Mouse (Mus musculus): ENCODE results near the gene Gpr161.

DNA sequence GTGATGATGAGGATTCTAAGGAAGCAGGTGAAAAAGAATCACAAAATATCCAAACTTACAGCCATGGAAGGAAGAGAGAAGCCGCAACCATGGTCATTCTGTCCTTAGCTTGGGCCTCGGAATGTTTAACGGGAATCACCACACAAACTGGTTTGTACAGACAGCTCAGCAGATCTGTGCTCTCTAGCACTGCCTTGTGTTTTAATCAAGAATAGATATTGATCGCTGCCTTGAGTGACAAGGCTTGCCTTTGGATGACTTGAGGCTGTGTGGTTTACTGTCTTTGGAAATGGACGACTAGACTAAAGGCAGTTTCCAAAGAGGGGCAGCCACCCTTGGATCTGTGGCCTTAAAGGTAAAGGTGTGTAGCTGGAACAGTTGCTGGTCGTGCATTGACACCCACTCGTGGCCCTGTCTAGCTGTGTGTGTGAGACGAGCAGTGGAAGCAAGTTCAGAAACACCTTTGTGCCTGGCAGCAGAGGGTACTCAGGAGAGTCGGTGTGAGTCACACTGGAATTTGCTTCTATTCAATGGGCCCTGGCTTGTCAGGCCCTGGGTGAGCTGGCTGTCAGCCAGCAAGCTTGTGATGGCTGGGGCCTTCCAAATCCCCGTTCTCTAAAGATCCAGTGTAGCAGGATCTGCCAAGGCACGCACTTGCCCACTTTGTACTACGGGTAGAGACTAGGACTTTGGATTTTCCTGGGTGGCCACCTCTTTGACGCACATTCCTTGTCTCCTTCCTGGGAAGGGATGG is 7.0 kb downstream of the Gpr161 start:
- TF ChIP-seq CTCF (IDR thresholded peaks at IDR 0.05; ENCODE audit: low read depth, low read length) (no peak), GATA1 (IDR thresholded peaks at IDR 0.05; ENCODE audit: borderline replicate concordance, low read length) (no peak), TAL1 (conservative IDR thresholded peaks at IDR 0.05; ENCODE audit: low read depth, low read length) (no peak)

All from G1E (cell line).